Mouse (Mus musculus): ENCODE measurements around the gene Specc1.
A peak's percentile ranks its signal among the peaks of the same experiment; 100 is the strongest.

Gene Specc1

GRCm38 (mm10) chr11:62016985-62017384, 60.4 kb downstream of the Specc1 start:
- DNase-seq = no peak

GRCm38 (mm10) chr11:62018315-62019205, 62.0 kb downstream of the Specc1 start:
- DNase-seq = no peak

GRCm38 (mm10) chr11:62019857-62020256, 63.3 kb downstream of the Specc1 start:
- DNase-seq = no peak

GRCm38 (mm10) chr11:62020898-62021297, 64.3 kb downstream of the Specc1 start:
- no peak for DNase-seq

- DNase-seq = no peak
Observed at GRCm38 (mm10) chr11:62022105-62022504, 65.5 kb downstream of the Specc1 start.

GRCm38 (mm10) chr11:62022718-62023493, 66.3 kb downstream of the Specc1 start:
- no peak for DNase-seq

GRCm38 (mm10) chr11:62023494-62024233, 67.1 kb downstream of the Specc1 start:
- DNase-seq = peak in 1 of 2 experiments; percentile 42

- peak; percentile 36 to 61 for DNase-seq
Observed at GRCm38 (mm10) chr11:62024234-62024601, 67.7 kb downstream of the Specc1 start.

GRCm38 (mm10) chr11:62024952-62025351, 68.4 kb downstream of the Specc1 start:
- DNase-seq = no peak

- DNase-seq = no peak
Observed at GRCm38 (mm10) chr11:62025770-62026169, 69.2 kb downstream of the Specc1 start.

- DNase-seq = peak in 1 of 2 experiments; percentile 26
Observed at GRCm38 (mm10) chr11:62026345-62026815, 69.8 kb downstream of the Specc1 start.

GRCm38 (mm10) chr11:62027271-62027670, 70.7 kb downstream of the Specc1 start:
- peak in 1 of 2 experiments; percentile 7 for DNase-seq

- DNase-seq = no peak
Observed at GRCm38 (mm10) chr11:62027705-62028104, 71.1 kb downstream of the Specc1 start.

- DNase-seq = no peak
Observed at GRCm38 (mm10) chr11:62029171-62029570, 72.6 kb downstream of the Specc1 start.

GRCm38 (mm10) chr11:62034564-62034963, 78.0 kb downstream of the Specc1 start:
- no peak for DNase-seq

- DNase-seq = no peak
Observed at GRCm38 (mm10) chr11:62035220-62035619, 78.7 kb downstream of the Specc1 start.

- no peak for DNase-seq
Observed at GRCm38 (mm10) chr11:62040122-62040521, 83.6 kb downstream of the Specc1 start.

GRCm38 (mm10) chr11:62044627-62045026, 88.1 kb downstream of the Specc1 start:
- peak; percentile 45 to 67 for DNase-seq

GRCm38 (mm10) chr11:62045964-62046363, 89.4 kb downstream of the Specc1 start:
- no peak for DNase-seq

- DNase-seq = peak; percentile 82 to 83
Observed at GRCm38 (mm10) chr11:62047817-62048640, 91.5 kb downstream of the Specc1 start.

- DNase-seq = no peak
Observed at GRCm38 (mm10) chr11:62049170-62049569, 92.6 kb downstream of the Specc1 start.
